Mouse (Mus musculus): ENCODE results near the gene Kndc1.

Gene Kndc1

GRCm38 (mm10) chr7:139969348-139970130, 75.0 kb downstream of the Kndc1 start:
- in situ Hi-C loops (cut with MboI; ENCODE audit: low pct_unique_long_range_greater_than_20kb in 1 of 2, low sequenced_read_pairs in 2 of 2, unreplicated experiment in 1 of 2), result no loop called here

DNA sequence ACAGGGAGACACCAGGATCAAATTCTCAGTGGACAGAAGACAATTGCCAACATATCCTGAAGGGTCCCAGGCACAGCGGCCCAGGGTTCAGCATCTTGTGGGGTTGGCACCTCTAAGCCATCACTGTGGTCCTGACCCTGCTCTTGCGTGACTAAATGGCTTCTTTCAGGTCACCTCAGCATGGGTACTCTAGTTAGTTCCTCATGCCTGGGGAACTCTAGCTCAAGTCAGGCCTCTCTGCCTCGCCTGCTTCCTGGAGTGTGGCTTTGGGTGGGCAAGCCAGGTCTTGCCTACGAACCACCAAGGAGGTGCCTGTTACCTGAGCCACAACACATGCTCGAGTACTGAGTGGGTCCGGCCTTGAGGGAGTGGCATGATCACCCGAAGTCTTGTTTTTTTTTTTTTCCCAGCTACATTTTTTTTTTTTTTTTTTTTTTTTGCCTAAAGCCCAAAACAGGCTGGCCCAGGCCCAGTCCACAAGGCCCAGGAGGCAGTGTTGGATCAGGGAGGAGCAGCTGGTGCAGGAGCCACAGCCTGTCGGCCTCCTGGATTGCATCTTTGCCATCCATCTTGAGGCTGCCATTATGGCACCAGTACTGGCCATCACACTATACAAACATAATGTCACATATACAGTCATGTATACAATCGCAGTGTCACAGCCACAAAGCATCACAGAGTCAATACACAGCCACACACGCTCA, 75.9 kb downstream of the Kndc1 start:
- in situ Hi-C loops (cut with MboI; ENCODE audit: low pct_unique_long_range_greater_than_20kb in 1 of 2, low sequenced_read_pairs in 2 of 2, unreplicated experiment in 1 of 2), result no loop called here

GRCm38 (mm10) chr7:139970979-139971378, 76.5 kb downstream of the Kndc1 start:
- in situ Hi-C loops (cut with MboI; ENCODE audit: low pct_unique_long_range_greater_than_20kb in 1 of 2, low sequenced_read_pairs in 2 of 2, unreplicated experiment in 1 of 2), result no loop called here

DNA sequence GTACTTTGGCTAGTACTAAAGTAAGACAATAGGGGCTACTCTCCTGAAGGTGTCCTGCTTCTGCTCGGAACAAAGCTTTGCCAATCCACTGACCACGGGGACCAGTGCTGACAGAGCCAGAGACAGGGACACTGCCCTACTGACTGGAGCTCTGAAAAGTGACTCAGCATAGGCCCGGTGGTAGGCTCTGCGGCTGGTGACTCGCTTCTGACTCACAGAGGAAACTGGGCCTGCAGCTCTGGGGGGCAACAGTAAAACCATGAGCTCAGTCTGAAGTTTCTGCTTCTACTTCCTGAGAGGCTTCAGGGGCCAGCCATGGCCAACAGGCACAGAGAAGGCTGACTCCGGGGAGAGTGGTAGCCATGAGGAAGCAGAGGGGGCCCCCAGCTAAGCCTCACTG, 76.9 kb downstream of the Kndc1 start:
- in situ Hi-C loops (cut with MboI; ENCODE audit: low pct_unique_long_range_greater_than_20kb in 1 of 2, low sequenced_read_pairs in 2 of 2, unreplicated experiment in 1 of 2), result no loop called here

DNA sequence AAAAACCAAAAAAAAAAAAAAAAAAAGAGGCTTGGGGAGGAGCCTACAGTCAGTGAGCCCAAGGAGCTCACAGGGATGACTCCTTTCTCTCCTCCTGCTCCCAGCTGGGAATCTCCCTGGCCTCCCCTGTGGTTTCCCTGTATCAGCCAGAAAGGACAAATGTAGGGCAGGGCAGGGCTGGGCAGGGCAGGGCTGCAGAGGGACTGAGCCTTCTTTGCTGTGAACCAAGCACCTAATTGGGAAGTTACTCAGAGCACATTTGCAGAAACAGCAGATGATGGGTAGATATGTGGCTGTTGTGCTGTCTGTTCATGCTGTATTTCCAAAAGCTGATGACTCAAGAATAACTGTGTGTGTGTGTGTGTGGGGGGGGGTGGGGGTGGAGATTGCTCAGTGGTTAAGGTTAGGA, 78.4 kb downstream of the Kndc1 start:
- in situ Hi-C loops (cut with MboI; ENCODE audit: low pct_unique_long_range_greater_than_20kb in 1 of 2, low sequenced_read_pairs in 2 of 2, unreplicated experiment in 1 of 2), result no loop called here

- in situ Hi-C loops (cut with MboI; ENCODE audit: low pct_unique_long_range_greater_than_20kb in 1 of 2, low sequenced_read_pairs in 2 of 2, unreplicated experiment in 1 of 2), result no loop called here
These were observed 79.8 kb downstream of the Kndc1 start for GRCm38 (mm10) chr7:139974307-139974706.

- in situ Hi-C loops (cut with MboI; ENCODE audit: low pct_unique_long_range_greater_than_20kb in 1 of 2, low sequenced_read_pairs in 2 of 2, unreplicated experiment in 1 of 2), result no loop called here
These were observed 81.0 kb downstream of the Kndc1 start for GRCm38 (mm10) chr7:139975471-139975870.

DNA sequence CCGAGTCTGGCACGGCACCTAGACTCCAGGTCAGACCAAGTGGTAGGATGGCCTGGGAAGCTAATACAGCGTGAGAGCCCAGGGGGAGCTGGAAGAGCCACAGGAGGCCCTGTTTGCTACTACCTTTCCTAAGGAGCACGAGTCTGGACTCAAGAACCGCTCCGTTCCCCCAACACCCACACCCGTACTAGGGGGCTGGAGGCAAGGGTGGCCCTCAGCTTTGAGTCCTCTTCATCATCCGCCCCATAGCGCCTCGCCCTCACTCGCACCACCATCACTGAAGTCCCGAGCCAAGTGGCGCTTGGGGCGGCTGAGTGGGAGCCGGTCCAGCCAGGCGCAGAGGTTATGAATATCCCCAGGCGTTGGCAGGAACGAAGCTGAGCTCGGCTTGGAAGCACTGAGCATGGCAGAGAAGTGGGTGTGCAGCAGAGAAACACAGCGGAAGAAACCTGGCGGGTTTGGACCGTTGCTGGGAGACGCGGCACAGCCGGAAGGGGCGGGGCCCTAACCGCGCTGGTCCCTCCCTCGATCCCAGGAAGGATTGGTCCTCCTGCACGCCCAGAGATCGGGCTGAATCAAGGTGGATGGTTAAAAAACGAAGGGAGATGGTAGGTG, 83.9 kb downstream of the Kndc1 start, which contains the start of gene 6430531B16Rik:
Gene 6430531B16Rik (minus strand): TSS at position 478 of the 615 bp plus-strand sequence.
- in situ Hi-C loops (cut with MboI; ENCODE audit: low pct_unique_long_range_greater_than_20kb in 1 of 2, low sequenced_read_pairs in 2 of 2, unreplicated experiment in 1 of 2), result no loop called here

DNA sequence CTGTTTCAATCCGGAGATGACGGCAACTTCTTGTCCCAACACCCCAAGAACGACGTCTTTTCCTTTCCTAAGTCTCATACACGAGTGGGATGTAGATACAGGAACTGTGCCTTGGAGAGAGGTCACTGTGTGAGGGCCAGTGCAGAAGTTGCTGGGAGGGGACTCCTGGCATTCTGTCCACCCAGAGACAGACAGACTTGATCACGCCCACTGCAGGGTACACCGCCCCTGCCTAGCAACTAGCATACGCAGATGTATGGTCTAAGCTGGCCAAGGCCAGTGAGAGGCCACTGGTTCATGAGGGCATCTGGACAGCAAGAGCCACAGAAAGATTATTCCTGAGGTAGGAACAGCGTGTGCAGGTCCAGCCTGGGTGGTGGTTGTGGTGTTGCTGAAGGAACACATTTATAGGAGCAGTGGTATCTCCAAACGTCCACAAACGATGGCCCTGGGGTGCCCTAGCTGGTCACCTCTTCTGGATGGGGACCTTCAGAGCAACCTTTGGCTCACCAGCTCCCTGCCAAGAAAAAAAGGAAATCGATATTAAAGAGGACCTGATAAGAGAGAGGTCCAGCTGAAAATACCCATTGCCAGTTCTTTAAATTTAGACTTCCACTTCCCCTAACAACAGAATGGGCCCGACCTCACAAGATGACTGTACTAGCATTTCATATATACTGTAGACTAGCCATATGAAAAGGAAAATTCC, 84.7 kb downstream of the Kndc1 start:
- in situ Hi-C loops (cut with MboI; ENCODE audit: low pct_unique_long_range_greater_than_20kb in 1 of 2, low sequenced_read_pairs in 2 of 2, unreplicated experiment in 1 of 2), result no loop called here

DNA sequence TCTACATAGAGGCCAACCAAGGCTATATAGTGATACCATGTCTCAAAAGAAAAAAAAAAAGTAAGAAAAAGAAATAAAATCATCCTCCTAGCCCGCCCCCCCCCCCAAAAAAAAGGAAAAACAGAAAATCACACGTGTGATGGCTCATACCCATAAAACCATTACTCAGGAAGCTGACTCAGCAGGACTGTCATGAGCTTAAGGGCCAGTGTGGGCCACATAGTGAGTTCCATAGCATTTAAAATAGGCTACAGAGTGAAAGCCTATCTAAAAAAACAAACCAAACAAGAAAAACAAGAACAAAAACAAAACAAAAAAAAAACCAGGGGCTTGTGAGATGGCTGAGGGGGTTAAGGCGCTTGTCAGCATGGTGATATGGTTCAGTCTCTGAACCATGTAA, 86.3 kb downstream of the Kndc1 start:
- in situ Hi-C loops (cut with MboI; ENCODE audit: low pct_unique_long_range_greater_than_20kb in 1 of 2, low sequenced_read_pairs in 2 of 2, unreplicated experiment in 1 of 2), result no loop called here

GRCm38 (mm10) chr7:139982058-139982457, 87.6 kb downstream of the Kndc1 start:
- in situ Hi-C loops (cut with MboI; ENCODE audit: low pct_unique_long_range_greater_than_20kb in 1 of 2, low sequenced_read_pairs in 2 of 2, unreplicated experiment in 1 of 2), result no loop called here

- in situ Hi-C loops (cut with MboI; ENCODE audit: low pct_unique_long_range_greater_than_20kb in 1 of 2, low sequenced_read_pairs in 2 of 2, unreplicated experiment in 1 of 2), result no loop called here
These were observed 90.0 kb downstream of the Kndc1 start for GRCm38 (mm10) chr7:139984505-139984904.

- in situ Hi-C loops (cut with MboI; ENCODE audit: low pct_unique_long_range_greater_than_20kb in 1 of 2, low sequenced_read_pairs in 2 of 2, unreplicated experiment in 1 of 2), result no loop called here
These were observed 93.8 kb downstream of the Kndc1 start for GRCm38 (mm10) chr7:139988272-139988671.

DNA sequence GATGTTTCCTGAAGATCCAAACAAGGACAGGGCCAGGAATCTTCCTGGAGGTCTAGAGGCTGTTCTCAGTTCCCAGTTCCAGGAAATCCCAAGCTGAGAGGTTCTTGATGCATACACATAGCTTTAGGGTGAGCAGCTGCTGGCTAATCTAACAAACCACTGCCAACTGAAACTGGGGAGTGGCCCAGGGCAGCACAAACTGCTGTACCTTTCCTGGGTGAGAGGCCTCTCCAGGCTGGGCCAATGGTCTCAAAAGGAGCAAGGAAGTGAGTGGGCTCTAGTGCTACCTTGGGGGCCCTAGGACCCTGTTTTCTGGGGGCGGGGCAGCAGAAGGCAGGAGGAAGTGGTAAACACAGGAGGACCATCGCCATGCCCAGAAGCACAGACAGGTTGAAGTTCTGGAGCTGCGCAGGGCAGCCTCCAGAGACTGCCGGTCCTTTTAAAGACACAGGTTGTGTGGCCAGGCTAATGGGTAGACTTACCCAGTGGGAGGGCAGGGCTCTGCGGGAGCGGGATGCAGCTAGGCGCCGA, 96.4 kb downstream of the Kndc1 start:
- in situ Hi-C loops (cut with MboI; ENCODE audit: low pct_unique_long_range_greater_than_20kb in 1 of 2, low sequenced_read_pairs in 2 of 2, unreplicated experiment in 1 of 2), result loop anchor here in 1 of 2 experiments (5.0 kb wide), 1 partner anchor 94 kb away; no protein-coding TSS in a partner anchor

Measured in mouse embryonic stem cell (cell line).